Mouse (Mus musculus) kidney, embryonic 14.5 days (tissue): ENCODE data around the gene Fam187b. TPM values are rescaled to one million over a fixed set of nuclear protein-coding genes. Genes with fewer than 3 reads are reported as not detected.

ENCODE experiments used
- ATAC-seq: fragments of 200-750 bp; cut with Nextera tagmentation; 2 replicates; pipeline ENCODE4 v1.8.0; 2017; ENCODE audit warnings: moderate number of reproducible peaks, mild to moderate bottlenecking, moderate TSS enrichment, moderate library complexity; ENCODE audit not compliant: low FRiP score, low TSS enrichment
- H3K27ac ChIP-seq: fragments of 300-500 bp; sonication (generic); 2 replicates; pipeline ENCODE4 v1.5.1; 2014; ENCODE audit warnings: low read depth, mild to moderate bottlenecking, low read length, moderate library complexity, mixed read lengths
- H3K27me3 ChIP-seq: fragments of 300-500 bp; sonication (generic); 2 replicates; pipeline ENCODE4 v1.6.1; 2014; ENCODE audit warnings: mild to moderate bottlenecking, low read length; ENCODE audit not compliant: control insufficient read depth, insufficient read depth
- H3K36me3 ChIP-seq: fragments of 300-500 bp; sonication (generic); 2 replicates; pipeline ENCODE4 v1.6.1; 2014; ENCODE audit warnings: low read length, mixed read lengths; ENCODE audit not compliant: control insufficient read depth, insufficient read depth
- H3K4me1 ChIP-seq: fragments of 300-500 bp; sonication (generic); 2 replicates; pipeline ENCODE4 v1.6.1; 2014; ENCODE audit warnings: low read length, mixed read lengths; ENCODE audit not compliant: control insufficient read depth, insufficient read depth
- H3K4me2 ChIP-seq: fragments of 300-500 bp; sonication (generic); replicated peaks from 2 replicates; pipeline ENCODE4 v1.6.1; 2014; ENCODE audit warnings: low read depth, mild to moderate bottlenecking, low read length
- H3K4me3 ChIP-seq: fragments of 300-500 bp; sonication (generic); 2 replicates; pipeline ENCODE4 v1.5.1; 2014; ENCODE audit warnings: mild to moderate bottlenecking, low read length
- H3K9ac ChIP-seq: fragments of 300-500 bp; sonication (generic); 2 replicates; pipeline ENCODE4 v1.6.1; 2014; ENCODE audit warnings: low read depth, mild to moderate bottlenecking, low read length, moderate library complexity
- H3K9me3 ChIP-seq: fragments of 300-500 bp; sonication (generic); 2 replicates; pipeline ENCODE4 v1.6.1; 2016; ENCODE audit warnings: low read length; ENCODE audit not compliant: control insufficient read depth
- WGBS: fragments of 180-500 bp; shearing (Covaris S2); extraction: QIAGEN DNeasy Blood & Tissue Kit; methylation state at CpG from one replicate; pipeline ENCODE4 v1.1.7; 2014; 5-methylcytosine and 5-hydroxymethylcytosine counted together
- polyA plus RNA-seq: library from polyadenylated mRNA; unstranded; fragments of >200 nt; fragmentation: Nextera tagmentation; extraction: Ambion mirVana; gene quantifications from 2 replicates; pipeline ENCODE4 v1.2.1, GENCODE M21; 2014

Gene Fam187b
- polyA plus RNA-seq, 1 experiment from 2014 or later: 5.3 TPM

GRCm38 (mm10) chr7:31037675-31038074 is 64.1 kb downstream of the Fam187b start:
- H3K9ac ChIP-seq: no peak overlapping the region
- peaks cover 9% of the 10 kb centered on the region; the same call in 1 of the 2 replicates for H3K4me1 ChIP-seq
- H3K4me3 ChIP-seq: no peak overlapping the region
- H3K36me3 ChIP-seq: no peaks in the 10 kb centered on the region
- H3K9me3 ChIP-seq: no peaks in the 10 kb centered on the region
- no peak overlapping the region for H3K4me2 ChIP-seq
- WGBS: 78% methylated on average over 2 of the region's 2 CpGs
- peaks cover 8% of the 10 kb centered on the region; the same call in 1 of the 2 replicates for H3K27me3 ChIP-seq
- no peak for ATAC-seq
- H3K27ac ChIP-seq: no peak overlapping the region

- no peak for ATAC-seq
- Histone ChIP-seq H3K36me3 (no peaks in the 10 kb centered on the region), H3K27me3 (peaks cover 12% of the 10 kb centered on the region), H3K4me3 (no peak overlapping the region), H3K4me2 (no peak overlapping the region), H3K4me1 (peaks cover 9% of the 10 kb centered on the region; the same call in 1 of the 2 replicates), H3K9me3 (no peaks in the 10 kb centered on the region), H3K27ac (no peak overlapping the region), H3K9ac (no peak overlapping the region)
- 87% methylated on average over 4 of the region's 4 CpGs for WGBS
Observed at GRCm38 (mm10) chr7:31039011-31039410, 65.4 kb downstream of the Fam187b start.

Other genes starting within 250 kb of the Fam187b start
- 202 and 206 TPM in 2 replicates for gene Tmem147, start 244.2 kb upstream of the Fam187b start, polyA plus RNA-seq
- 0.61 and 1.6 TPM in 2 replicates for gene Gapdhs, start 230.1 kb upstream of the Fam187b start, polyA plus RNA-seq
- 1.1 and 1.6 TPM in 2 replicates for gene Sbsn, start 222.3 kb upstream of the Fam187b start, polyA plus RNA-seq
- gene Dmkn, start 210.0 kb upstream of the Fam187b start, polyA plus RNA-seq: 0.74 and 0.95 TPM in 2 replicates
- gene Krtdap, start 185.9 kb upstream of the Fam187b start, polyA plus RNA-seq: not detected in 2 replicates
- gene Ffar2, start 150.0 kb upstream of the Fam187b start, polyA plus RNA-seq: 0.31 TPM in 1 of 2 replicates, not detected in the other
- gene Ffar3, start 117.6 kb upstream of the Fam187b start, polyA plus RNA-seq: not detected in 2 replicates
- not detected in 2 replicates for gene Ffar1, start 112.2 kb upstream of the Fam187b start, polyA plus RNA-seq
- gene Cd22, start 93.4 kb upstream of the Fam187b start, polyA plus RNA-seq: 0.55 TPM in 1 of 2 replicates, not detected in the other
- 0.28 and 0.30 TPM in 2 replicates for gene Mag, start 58.9 kb upstream of the Fam187b start, polyA plus RNA-seq
- not detected in 2 replicates for gene Hamp2, start 49.1 kb upstream of the Fam187b start, polyA plus RNA-seq
- gene Hamp, start 29.8 kb upstream of the Fam187b start, polyA plus RNA-seq: not detected in 2 replicates
- 21.1 and 29.2 TPM in 2 replicates for gene Usf2, start 17.0 kb upstream of the Fam187b start, polyA plus RNA-seq
- 48.5 and 57.1 TPM in 2 replicates for gene Lsr, start 326 bp upstream of the Fam187b start, polyA plus RNA-seq
- 23.3 and 25.8 TPM in 2 replicates for gene Fxyd5, start 68.7 kb downstream of the Fam187b start, polyA plus RNA-seq
- 8.0 and 9.5 TPM in 2 replicates for gene Fxyd7, start 77.7 kb downstream of the Fam187b start, polyA plus RNA-seq
- gene Fxyd1, start 83.4 kb downstream of the Fam187b start, polyA plus RNA-seq: 29.8 and 46.3 TPM in 2 replicates
- gene Lgi4, start 85.6 kb downstream of the Fam187b start, polyA plus RNA-seq: 0.47 TPM in 1 of 2 replicates, not detected in the other
- 13.4 and 18.2 TPM in 2 replicates for gene Fxyd3, start 102.9 kb downstream of the Fam187b start, polyA plus RNA-seq
- 26.4 and 27.5 TPM in 2 replicates for gene Hpn, start 141.5 kb downstream of the Fam187b start, polyA plus RNA-seq
- gene Scn1b, start 153.2 kb downstream of the Fam187b start, polyA plus RNA-seq: 1.0 and 1.6 TPM in 2 replicates
- 50.3 and 61.9 TPM in 2 replicates for gene Gramd1a, start 182.1 kb downstream of the Fam187b start, polyA plus RNA-seq